Mouse (Mus musculus): ENCODE data around the gene Gm28230. TPM values are rescaled to one million over a fixed set of nuclear protein-coding genes. Genes with fewer than 3 reads are reported as not detected.

The Gm28230 gene
- polyA plus RNA-seq, 1 experiment from 2014 or later: not detected

- Histone ChIP-seq H3K4me1 (peaks cover 13% of the 10 kb centered on the region), H3K4me3 (no peak overlapping the region), H3K4me2 (replicated peaks) (no peak overlapping the region), H3K9me3 (no peaks in the 10 kb centered on the region), H3K27me3 (peaks cover 97% of the 10 kb centered on the region), H3K36me3 (no peaks in the 10 kb centered on the region), H3K27ac (replicated peaks) (no peak overlapping the region), H3K9ac (replicated peaks) (no peak overlapping the region)
- ATAC-seq (replicated peaks): no peak
- WGBS: 4% methylated on average over 17 of the region's 17 CpGs
Observed at GRCm38 (mm10) chr2:74686301-74686987, 40.1 kb upstream of the Gm28230 start.

GRCm38 (mm10) chr2:74686988-74687697 lies 39.4 kb upstream of the Gm28230 start:
- Histone ChIP-seq H3K27ac (replicated peaks) (no peak overlapping the region), H3K9me3 (no peaks in the 10 kb centered on the region)
- ATAC-seq (replicated peaks): no peak

DNA sequence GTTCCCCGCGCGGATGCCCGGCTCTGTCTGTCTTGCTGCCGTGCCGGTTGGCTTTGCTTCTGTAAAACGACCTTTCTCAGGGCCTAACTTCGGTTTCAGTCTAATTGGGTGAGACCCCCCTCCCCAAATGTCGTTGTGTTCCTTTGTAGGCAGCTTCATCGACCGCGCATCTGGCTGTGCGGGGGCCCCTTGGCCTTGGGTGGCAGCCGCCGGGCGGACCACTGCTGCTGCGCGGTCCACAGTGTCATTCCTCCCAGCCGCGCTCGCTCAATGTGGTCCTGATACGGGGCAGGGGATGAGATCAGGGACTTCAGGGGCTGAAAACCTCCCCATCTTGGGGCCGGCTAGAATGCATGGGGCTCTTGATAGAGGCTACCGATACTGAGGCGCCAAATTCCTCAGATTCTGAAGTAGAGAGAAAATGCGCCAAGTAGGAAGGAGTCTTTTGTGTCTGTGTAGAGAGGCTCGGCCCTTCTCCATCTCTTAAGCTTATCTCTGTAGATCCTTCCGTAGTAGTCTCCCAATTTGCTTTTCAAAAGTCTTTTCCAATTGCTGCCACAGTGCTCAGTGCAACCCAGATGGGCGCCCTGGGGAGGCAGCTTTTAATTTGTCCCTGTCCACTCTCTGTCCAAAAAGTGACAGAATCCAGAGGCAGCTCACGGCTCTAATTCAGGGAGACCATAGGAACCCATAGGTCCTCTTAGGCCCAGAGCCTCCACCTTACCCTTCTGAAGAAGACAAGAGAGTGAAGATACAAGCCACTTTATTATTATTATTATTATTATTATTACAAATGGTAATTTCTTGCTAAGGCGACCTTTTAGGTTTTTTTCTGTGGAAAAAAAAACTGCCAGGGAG lies 38.6 kb upstream of the Gm28230 start:
- Histone ChIP-seq H3K9ac (replicated peaks) (no peak overlapping the region), H3K9me3 (no peaks in the 10 kb centered on the region), H3K27me3 (peaks cover 97% of the 10 kb centered on the region), H3K4me2 (replicated peaks) (no peak overlapping the region), H3K4me3 (no peak overlapping the region), H3K27ac (replicated peaks) (no peak overlapping the region), H3K36me3 (no peaks in the 10 kb centered on the region), H3K4me1 (peaks cover under 1% of the 10 kb centered on the region)
- WGBS: under 1% methylated on average over 31 of the region's 31 CpGs
- ATAC-seq (replicated peaks): no peak

More at GRCm38 (mm10) chr2:74686988-74687697, 39.4 kb upstream of the Gm28230 start:
- WGBS: 1% methylated on average over 27 of the region's 27 CpGs
- Histone ChIP-seq H3K4me1 (peaks cover 8% of the 10 kb centered on the region), H3K4me2 (replicated peaks) (no peak overlapping the region), H3K27me3 (peaks cover 97% of the 10 kb centered on the region), H3K9ac (replicated peaks) (no peak overlapping the region), H3K36me3 (no peaks in the 10 kb centered on the region), H3K4me3 (no peak overlapping the region)

DNA sequence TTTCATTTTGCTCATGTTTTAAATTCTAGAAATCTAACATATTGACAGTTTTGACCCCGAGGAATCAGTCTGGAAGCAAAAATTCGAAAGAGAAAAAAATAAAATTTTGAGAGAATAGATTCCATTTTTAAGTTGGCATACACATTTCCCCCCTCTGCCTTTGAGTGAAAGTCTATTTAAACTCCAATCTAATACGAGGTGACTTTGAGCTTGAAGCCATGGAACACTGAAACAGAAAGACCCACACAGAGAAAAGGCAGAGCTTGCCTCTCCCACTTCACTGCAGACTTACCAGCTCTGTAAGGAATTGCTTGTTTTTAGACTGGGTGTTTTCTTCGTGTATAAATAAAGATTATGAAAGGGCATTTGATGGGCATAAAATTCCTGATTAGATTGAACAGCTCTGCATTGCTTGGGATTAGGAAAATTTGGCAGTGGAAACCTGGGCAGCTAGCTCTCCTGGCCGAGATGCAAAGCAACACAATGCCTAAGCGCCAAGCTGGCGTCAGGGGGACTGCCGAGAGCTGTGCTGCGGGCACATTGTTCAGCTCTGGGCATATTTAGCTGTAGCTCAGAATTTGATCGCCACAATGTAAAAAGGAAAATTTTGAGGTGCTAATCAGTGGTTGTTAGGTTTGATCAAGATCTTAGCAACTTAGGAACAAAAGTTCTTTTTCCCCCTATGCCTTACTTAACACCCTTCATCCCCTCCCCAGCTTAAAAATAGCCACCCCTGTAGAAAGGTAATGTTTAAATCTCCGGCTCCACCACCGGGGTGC lies 37.5 kb upstream of the Gm28230 start:
- no peak for ATAC-seq (replicated peaks)
- Histone ChIP-seq H3K27me3 (peaks cover 97% of the 10 kb centered on the region), H3K4me2 (replicated peaks) (no peak overlapping the region), H3K36me3 (no peaks in the 10 kb centered on the region), H3K27ac (replicated peaks) (no peak overlapping the region), H3K4me3 (no peak overlapping the region), H3K9ac (replicated peaks) (no peak overlapping the region), H3K9me3 (no peaks in the 10 kb centered on the region), H3K4me1 (no peaks in the 10 kb centered on the region)
- 4% methylated on average over 12 of the region's 12 CpGs for WGBS

DNA sequence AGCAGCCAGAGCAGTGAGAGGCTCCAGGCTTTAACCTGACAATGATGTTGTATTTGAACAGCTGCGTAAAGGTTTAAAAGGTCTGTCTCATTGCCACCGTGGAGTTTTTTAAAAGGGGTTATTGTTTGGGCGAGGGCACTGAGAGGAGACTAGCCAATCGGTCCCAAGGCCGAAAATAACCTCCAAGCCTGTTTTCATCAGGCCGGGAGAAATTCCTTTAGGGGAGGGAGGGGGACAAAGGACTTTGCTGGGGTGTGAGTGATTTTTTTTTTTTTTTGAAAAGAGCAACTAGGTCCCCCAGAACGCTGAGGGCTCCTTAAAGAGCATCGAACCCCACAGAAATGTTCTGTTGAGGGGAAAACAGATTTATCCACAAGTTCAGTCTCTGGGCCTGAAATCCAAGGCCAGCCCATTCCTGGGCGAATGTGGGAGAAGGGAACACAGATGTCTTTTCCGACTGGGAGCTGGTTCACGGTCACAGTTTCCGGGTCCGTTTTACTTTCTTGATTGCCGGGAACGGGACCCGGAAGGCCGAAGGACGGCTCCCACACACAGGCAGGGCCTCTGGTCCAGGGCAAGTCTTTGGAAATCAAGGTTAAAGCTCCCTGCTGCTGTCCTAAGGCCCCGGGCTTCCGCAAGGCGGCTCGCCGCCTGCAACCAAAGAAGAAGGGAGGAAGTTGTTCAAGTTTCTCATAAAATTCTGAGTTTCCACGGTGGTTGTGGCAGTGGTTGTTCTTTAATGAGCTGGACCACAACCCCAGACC lies 36.8 kb upstream of the Gm28230 start:
- H3K36me3 ChIP-seq: no peaks in the 10 kb centered on the region
- H3K27ac ChIP-seq (replicated peaks): no peak overlapping the region
- no peak for ATAC-seq (replicated peaks)
- no peak overlapping the region for H3K4me2 ChIP-seq (replicated peaks)
- H3K9me3 ChIP-seq: no peaks in the 10 kb centered on the region
- H3K4me1 ChIP-seq: no peaks in the 10 kb centered on the region
- peaks cover 97% of the 10 kb centered on the region for H3K27me3 ChIP-seq
- no peak overlapping the region for H3K9ac ChIP-seq (replicated peaks)
- no peak overlapping the region for H3K4me3 ChIP-seq
- under 1% methylated on average over 24 of the region's 24 CpGs for WGBS

GRCm38 (mm10) chr2:74690338-74690716 lies 36.2 kb upstream of the Gm28230 start:
- peaks cover 97% of the 10 kb centered on the region for H3K27me3 ChIP-seq
- no peak overlapping the region for H3K9ac ChIP-seq (replicated peaks)
- no peaks in the 10 kb centered on the region for H3K9me3 ChIP-seq
- no peak overlapping the region for H3K4me2 ChIP-seq (replicated peaks)
- H3K4me3 ChIP-seq: no peak overlapping the region
- H3K27ac ChIP-seq (replicated peaks): no peak overlapping the region
- H3K4me1 ChIP-seq: no peaks in the 10 kb centered on the region
- 10% methylated on average over 8 of the region's 8 CpGs for whole genome bisulfite sequencing
- ATAC-seq (replicated peaks): no peak
- no peaks in the 10 kb centered on the region for H3K36me3 ChIP-seq

GRCm38 (mm10) chr2:74691022-74691951 lies 35.2 kb upstream of the Gm28230 start, which contains the start of gene Hoxd10:
TSS of gene Hoxd10 (plus strand) at chr2:74691924.
- Histone ChIP-seq H3K27me3 (peaks cover 98% of the 10 kb centered on the region), H3K4me2 (replicated peaks) (no peak within 1 kb of the TSS), H3K9me3 (no peaks in the 10 kb centered on the region), H3K9ac (replicated peaks) (no peak within 1 kb of the TSS), H3K4me1 (no peaks in the 10 kb centered on the region), H3K4me3 (no peak within 1 kb of the TSS), H3K27ac (replicated peaks) (no peak within 1 kb of the TSS), H3K36me3 (no peaks in the 10 kb centered on the region)
- WGBS: 1% methylated on average over 56 of the region's 56 CpGs
- ATAC-seq (replicated peaks): no peak

DNA sequence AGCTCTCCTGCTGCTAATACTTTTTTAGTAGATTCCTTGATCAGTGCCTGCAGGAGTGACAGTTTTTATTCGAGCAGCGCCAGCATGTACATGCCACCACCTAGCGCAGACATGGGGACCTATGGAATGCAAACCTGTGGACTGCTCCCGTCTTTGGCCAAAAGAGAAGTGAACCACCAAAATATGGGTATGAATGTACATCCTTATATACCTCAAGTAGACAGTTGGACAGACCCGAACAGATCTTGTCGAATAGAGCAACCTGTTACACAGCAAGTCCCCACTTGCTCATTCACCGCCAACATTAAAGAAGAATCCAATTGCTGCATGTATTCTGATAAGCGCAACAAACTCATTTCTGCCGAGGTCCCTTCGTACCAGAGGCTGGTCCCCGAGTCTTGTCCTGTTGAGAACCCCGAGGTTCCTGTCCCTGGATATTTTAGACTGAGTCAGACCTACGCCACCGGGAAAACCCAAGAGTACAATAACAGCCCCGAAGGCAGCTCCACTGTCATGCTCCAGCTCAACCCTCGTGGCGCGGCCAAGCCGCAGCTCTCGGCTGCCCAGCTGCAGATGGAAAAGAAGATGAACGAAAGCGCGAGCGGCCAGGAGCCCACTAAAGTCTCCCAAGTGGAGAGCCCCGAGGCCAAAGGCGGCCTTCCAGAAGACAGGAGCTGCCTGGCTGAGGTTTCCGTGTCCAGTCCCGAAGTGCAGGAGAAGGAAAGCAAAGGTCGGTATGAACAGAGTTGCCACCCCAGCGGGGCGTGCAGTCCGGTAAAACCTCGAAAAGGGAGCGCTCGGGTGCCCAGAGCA lies 34.3 kb upstream of the Gm28230 start:
- no peaks in the 10 kb centered on the region for H3K36me3 ChIP-seq
- H3K4me2 ChIP-seq (replicated peaks): no peak overlapping the region
- H3K27ac ChIP-seq (replicated peaks): no peak overlapping the region
- H3K4me1 ChIP-seq: no peaks in the 10 kb centered on the region
- H3K27me3 ChIP-seq: peaks cover 98% of the 10 kb centered on the region
- WGBS: 4% methylated on average over 35 of the region's 35 CpGs
- no peaks in the 10 kb centered on the region for H3K9me3 ChIP-seq
- no peak for ATAC-seq (replicated peaks)
- no peak overlapping the region for H3K9ac ChIP-seq (replicated peaks)
- H3K4me3 ChIP-seq: no peak overlapping the region

DNA sequence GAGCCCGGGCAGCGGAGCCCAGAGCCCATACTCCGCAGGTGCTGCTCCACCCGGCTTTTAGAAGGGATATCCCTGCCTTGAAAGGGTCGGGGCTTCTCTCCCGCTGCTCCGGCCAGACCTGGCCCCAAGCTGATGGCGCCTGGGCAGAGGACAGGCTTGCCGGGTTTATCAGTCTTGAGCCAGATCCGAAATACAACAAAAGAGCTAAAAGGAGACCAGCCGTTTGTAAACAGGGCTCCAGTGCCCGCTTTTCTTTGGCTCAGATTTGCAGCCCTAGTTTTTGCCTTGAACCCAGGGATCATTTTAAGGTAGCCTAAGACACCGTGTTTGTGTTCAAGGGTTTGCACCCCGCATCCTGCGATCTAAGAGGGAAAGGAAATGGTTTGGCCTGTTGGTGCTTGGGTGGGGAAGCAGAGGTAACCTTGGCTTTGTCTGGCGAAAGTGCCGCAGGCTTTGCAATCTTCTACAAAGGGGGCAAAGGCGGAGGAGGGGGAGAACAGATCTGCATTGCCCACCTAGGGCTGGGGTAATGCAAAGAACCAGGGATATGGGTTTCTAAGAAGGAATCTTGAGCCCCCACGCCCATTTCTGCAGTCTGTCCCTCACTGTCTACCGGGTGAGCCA lies 33.6 kb upstream of the Gm28230 start:
- H3K4me1 ChIP-seq: peaks cover 5% of the 10 kb centered on the region
- peaks cover 98% of the 10 kb centered on the region for H3K27me3 ChIP-seq
- no peak overlapping the region for H3K4me3 ChIP-seq
- H3K4me2 ChIP-seq (replicated peaks): no peak overlapping the region
- H3K36me3 ChIP-seq: no peaks in the 10 kb centered on the region
- 1% methylated on average over 20 of the region's 20 CpGs for WGBS
- no peak overlapping the region for H3K27ac ChIP-seq (replicated peaks)
- no peak overlapping the region for H3K9ac ChIP-seq (replicated peaks)
- H3K9me3 ChIP-seq: no peaks in the 10 kb centered on the region
- no peak for ATAC-seq (replicated peaks)
